Mouse (Mus musculus): ENCODE measurements at regions not wholly inside any gene's neighbourhood (a gene's known extent, or its start where the extent isn't known, plus 50 kb on each side); places are given as distances from the start of the nearest gene placed in this dataset.

GRCm38 (mm10) chr13:83739131-83739530 is 235.3 kb downstream of the Mef2c start:
- TF ChIP-seq ZNF384 (IDR thresholded peaks at IDR 0.05; ENCODE audit: low read depth, low read length) (no peak), MAFK (IDR thresholded peaks at IDR 0.05; ENCODE audit: insufficient read depth, low read depth, low read length) (no peak), ZC3H11A (IDR thresholded peaks at IDR 0.05; ENCODE audit: borderline replicate concordance, low read depth, low read length) (no peak), HCFC1 (IDR thresholded peaks at IDR 0.05; ENCODE audit: borderline replicate concordance, insufficient read depth, low read length) (no peak), CHD2 (IDR thresholded peaks at IDR 0.05; ENCODE audit: low read depth, low read length) (no peak)
